Mouse (Mus musculus) heart, embryonic 10.5 days (tissue): ENCODE results near the gene Slc25a34. TPM values are rescaled to one million over a fixed set of nuclear protein-coding genes. Genes with fewer than 3 reads are reported as not detected.
A peak's percentile ranks its signal among the peaks of the same experiment; 100 is the strongest.

Source experiments
- DNase-seq: peaks from one replicate; pipeline ENCODE4 v3.0.0-alpha.2; 2017; ENCODE audit warnings: low spot score
- H3K27ac ChIP-seq: fragments of 300-500 bp; sonication (generic); 2 replicates; pipeline ENCODE4 v1.5.1; 2016; ENCODE audit warnings: mild to moderate bottlenecking
- H3K27me3 ChIP-seq: fragments of 300-500 bp; sonication (generic); 2 replicates; pipeline ENCODE4 v1.6.1; 2016; ENCODE audit warnings: mild to moderate bottlenecking; ENCODE audit not compliant: poor library complexity, insufficient read depth, severe bottlenecking
- H3K36me3 ChIP-seq: fragments of 300-500 bp; sonication (generic); 2 replicates; pipeline ENCODE4 v1.6.1; 2016; ENCODE audit warnings: mild to moderate bottlenecking, moderate library complexity
- H3K4me1 ChIP-seq: fragments of 300-500 bp; sonication (generic); 2 replicates; pipeline ENCODE4 v1.6.1; 2016; ENCODE audit warnings: mild to moderate bottlenecking
- H3K4me3 ChIP-seq: fragments of 300-500 bp; sonication (generic); 2 replicates; pipeline ENCODE4 v1.5.1; 2016; ENCODE audit warnings: mild to moderate bottlenecking, moderate library complexity
- H3K9me3 ChIP-seq: fragments of 300-500 bp; sonication (generic); 2 replicates; pipeline ENCODE4 v1.6.1; 2016; ENCODE audit warnings: mild to moderate bottlenecking, moderate library complexity
- WGBS: fragments of 180-500 bp; shearing (Covaris S2); methylation state at CpG from one replicate; pipeline ENCODE4 v1.1.7; 2016; 5-methylcytosine and 5-hydroxymethylcytosine counted together
- polyA plus RNA-seq: library from polyadenylated mRNA; unstranded; fragments of >200 nt; fragmentation: Nextera tagmentation; extraction: Ambion mirVana; gene quantifications from 2 replicates; pipeline ENCODE4 v1.2.1, GENCODE M21; 2016

The Slc25a34 gene
- polyA plus RNA-seq, 1 experiment from 2014 or later = 0.34 TPM

- Histone ChIP-seq H3K4me3 (no peak overlapping the region), H3K27ac (no peak overlapping the region), H3K4me1 (peaks cover 52% of the 10 kb centered on the region), H3K27me3 (no peaks in the 10 kb centered on the region), H3K36me3 (peaks cover 74% of the 10 kb centered on the region), H3K9me3 (no peaks in the 10 kb centered on the region)
- 79% methylated on average over 11 of the region's 11 CpGs for WGBS
- no peak for DNase-seq
Measured at GRCm38 (mm10) chr4:141639474-141639873, 15.9 kb upstream of the Slc25a34 start.

- WGBS = 91% methylated on average over 5 of the region's 5 CpGs
- peaks cover 91% of the 10 kb centered on the region for H3K36me3 ChIP-seq
Measured at GRCm38 (mm10) chr4:141636693-141637092, 13.1 kb upstream of the Slc25a34 start.

GRCm38 (mm10) chr4:141635991-141636390 lies 12.4 kb upstream of the Slc25a34 start:
- no peak for DNase-seq
- H3K36me3 ChIP-seq = peaks cover 91% of the 10 kb centered on the region
- H3K4me3 ChIP-seq = no peak overlapping the region
- no peaks in the 10 kb centered on the region for H3K27me3 ChIP-seq
- 77% methylated on average over 9 of the region's 9 CpGs for WGBS
- H3K27ac ChIP-seq = no peak overlapping the region
- H3K9me3 ChIP-seq = no peaks in the 10 kb centered on the region
- H3K4me1 ChIP-seq = peaks cover 25% of the 10 kb centered on the region

More at GRCm38 (mm10) chr4:141636693-141637092, 13.1 kb upstream of the Slc25a34 start:
- Histone ChIP-seq H3K27me3 (no peaks in the 10 kb centered on the region), H3K4me3 (no peak overlapping the region), H3K4me1 (peaks cover 31% of the 10 kb centered on the region), H3K9me3 (no peaks in the 10 kb centered on the region), H3K27ac (no peak overlapping the region)
- no peak for DNase-seq

GRCm38 (mm10) chr4:141632111-141632873 lies 8.7 kb upstream of the Slc25a34 start:
- H3K36me3 ChIP-seq = peaks cover 94% of the 10 kb centered on the region
- no peaks in the 10 kb centered on the region for H3K27me3 ChIP-seq
- no peak overlapping the region for H3K27ac ChIP-seq
- no peak overlapping the region for H3K4me3 ChIP-seq
- no peak for DNase-seq
- H3K9me3 ChIP-seq = no peaks in the 10 kb centered on the region
- peaks cover 32% of the 10 kb centered on the region for H3K4me1 ChIP-seq
- WGBS = 90% methylated on average over 21 of the region's 21 CpGs

GRCm38 (mm10) chr4:141631250-141631649 lies 7.6 kb upstream of the Slc25a34 start:
- no peak overlapping the region for H3K4me3 ChIP-seq
- no peaks in the 10 kb centered on the region for H3K9me3 ChIP-seq
- H3K27ac ChIP-seq = no peak overlapping the region
- no peak for DNase-seq
- peaks cover 92% of the 10 kb centered on the region for H3K36me3 ChIP-seq
- peaks cover 27% of the 10 kb centered on the region for H3K4me1 ChIP-seq
- no peaks in the 10 kb centered on the region for H3K27me3 ChIP-seq
- WGBS = 93% methylated on average over 20 of the region's 20 CpGs

GRCm38 (mm10) chr4:141630021-141630420 lies 6.4 kb upstream of the Slc25a34 start:
- Histone ChIP-seq H3K4me1 (peaks cover 18% of the 10 kb centered on the region), H3K36me3 (peaks cover 98% of the 10 kb centered on the region), H3K27me3 (no peaks in the 10 kb centered on the region), H3K4me3 (no peak overlapping the region), H3K27ac (no peak overlapping the region), H3K9me3 (no peaks in the 10 kb centered on the region)
- DNase-seq = no peak
- WGBS = 93% methylated on average over 11 of the region's 11 CpGs

- Histone ChIP-seq H3K9me3 (no peaks in the 10 kb centered on the region), H3K27me3 (no peaks in the 10 kb centered on the region), H3K36me3 (peaks cover 93% of the 10 kb centered on the region), H3K27ac (no peak overlapping the region), H3K4me3 (no peak overlapping the region), H3K4me1 (peaks cover 15% of the 10 kb centered on the region)
- 79% methylated on average over 14 of the region's 14 CpGs for WGBS
- no peak for DNase-seq
Measured at GRCm38 (mm10) chr4:141628661-141629060, 5.0 kb upstream of the Slc25a34 start.

- no peaks in the 10 kb centered on the region for H3K9me3 ChIP-seq
- DNase-seq = no peak
- H3K27ac ChIP-seq = no peak overlapping the region
- no peaks in the 10 kb centered on the region for H3K27me3 ChIP-seq
- H3K4me3 ChIP-seq = no peak overlapping the region
- WGBS = 73% methylated on average over 5 of the region's 5 CpGs
- peaks cover 22% of the 10 kb centered on the region for H3K4me1 ChIP-seq
- H3K36me3 ChIP-seq = peaks cover 82% of the 10 kb centered on the region
Measured at GRCm38 (mm10) chr4:141627502-141627901, 3.9 kb upstream of the Slc25a34 start.

GRCm38 (mm10) chr4:141625774-141626550 lies 2.3 kb upstream of the Slc25a34 start:
- Histone ChIP-seq H3K4me3 (no peak overlapping the region), H3K36me3 (peaks cover 66% of the 10 kb centered on the region), H3K27me3 (no peaks in the 10 kb centered on the region), H3K9me3 (no peaks in the 10 kb centered on the region), H3K27ac (no peak overlapping the region), H3K4me1 (peaks cover 24% of the 10 kb centered on the region)
- 89% methylated on average over 16 of the region's 16 CpGs for WGBS
- DNase-seq = no peak

GRCm38 (mm10) chr4:141624983-141625773 lies 1.6 kb upstream of the Slc25a34 start:
- Histone ChIP-seq H3K36me3 (peaks cover 58% of the 10 kb centered on the region), H3K9me3 (no peaks in the 10 kb centered on the region), H3K4me3 (no peak overlapping the region), H3K27ac (peak overlapping the region; percentile 30; the same call in 1 of the 2 replicates), H3K27me3 (no peaks in the 10 kb centered on the region), H3K4me1 (peaks cover 24% of the 10 kb centered on the region)
- WGBS = 77% methylated on average over 19 of the region's 19 CpGs
- DNase-seq = no peak

GRCm38 (mm10) chr4:141624134-141624533 lies 513 bp upstream of the Slc25a34 start:
- DNase-seq = no peak
- Histone ChIP-seq H3K27ac (peak overlapping the region; percentile 62), H3K27me3 (no peaks in the 10 kb centered on the region), H3K9me3 (no peaks in the 10 kb centered on the region), H3K36me3 (peaks cover 48% of the 10 kb centered on the region), H3K4me1 (peaks cover 26% of the 10 kb centered on the region), H3K4me3 (no peak overlapping the region)
- 87% methylated on average over 8 of the region's 8 CpGs for WGBS

GRCm38 (mm10) chr4:141623037-141623436 lies 584 bp downstream of the Slc25a34 start:
- Histone ChIP-seq H3K27me3 (no peaks in the 10 kb centered on the region), H3K36me3 (peaks cover 37% of the 10 kb centered on the region), H3K4me1 (peaks cover 31% of the 10 kb centered on the region), H3K27ac (peak overlapping the region; percentile 62; the same call in 1 of the 2 replicates), H3K9me3 (no peaks in the 10 kb centered on the region), H3K4me3 (no peak overlapping the region)
- 82% methylated on average over 11 of the region's 11 CpGs for WGBS
- no peak for DNase-seq
